Mouse (Mus musculus): ENCODE data around the gene Bahcc1.

Gene Bahcc1

DNA sequence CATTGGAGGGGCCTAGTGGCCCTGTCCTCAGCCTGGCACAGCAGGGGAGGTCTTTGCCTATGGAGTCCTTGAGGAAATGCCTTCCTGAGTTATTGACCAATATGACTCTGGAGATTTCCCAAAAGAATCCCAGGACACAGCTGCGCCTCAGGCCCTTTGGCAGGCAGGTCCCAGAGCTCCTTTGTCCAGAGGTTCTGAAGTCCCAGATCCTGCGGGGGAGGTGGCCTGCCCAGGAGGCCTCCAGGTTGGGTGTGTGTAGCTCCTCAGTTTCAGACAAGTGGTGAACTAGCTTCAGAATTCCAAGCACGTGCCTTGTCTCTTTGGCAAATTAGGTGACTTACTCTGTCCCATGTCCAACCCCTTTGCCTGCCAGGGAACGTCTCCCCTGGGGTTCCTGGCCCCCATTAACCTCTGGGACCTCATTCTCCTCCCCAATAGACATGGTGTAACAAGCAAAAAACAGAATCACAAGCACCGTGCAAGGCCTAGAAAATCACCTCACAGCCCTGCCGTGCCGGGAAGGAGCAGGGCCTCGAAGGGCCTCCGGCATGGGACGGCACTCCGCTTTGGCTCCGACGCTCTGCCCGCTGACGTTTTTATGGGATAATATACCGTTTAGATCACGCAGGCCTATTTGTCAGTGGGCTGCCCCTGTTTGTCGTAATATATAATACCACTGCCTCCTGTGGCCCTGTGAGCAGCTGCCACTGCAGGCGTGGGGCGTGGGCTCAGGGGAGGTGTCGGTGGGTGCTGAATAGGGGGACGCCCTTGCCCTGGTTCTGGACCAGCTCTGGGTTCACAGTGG is 10.2 kb downstream of the Bahcc1 start:
- no peak for DNase-seq

DNA sequence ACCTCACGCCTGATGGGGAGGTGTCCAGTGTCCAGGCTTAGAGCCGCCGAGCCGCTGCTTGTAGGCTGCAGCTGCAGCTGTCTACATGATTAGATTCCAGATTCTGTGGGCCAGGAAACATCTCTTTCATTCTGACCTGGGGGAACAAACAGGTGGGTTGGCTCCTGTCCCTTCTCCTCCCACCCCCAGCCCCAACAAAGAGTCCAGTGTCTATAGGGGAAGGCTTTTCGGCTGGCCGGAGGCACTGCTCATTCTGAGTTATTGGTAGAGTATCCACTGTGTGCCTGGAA is 10.7 kb downstream of the Bahcc1 start:
- no peak for DNase-seq

DNA sequence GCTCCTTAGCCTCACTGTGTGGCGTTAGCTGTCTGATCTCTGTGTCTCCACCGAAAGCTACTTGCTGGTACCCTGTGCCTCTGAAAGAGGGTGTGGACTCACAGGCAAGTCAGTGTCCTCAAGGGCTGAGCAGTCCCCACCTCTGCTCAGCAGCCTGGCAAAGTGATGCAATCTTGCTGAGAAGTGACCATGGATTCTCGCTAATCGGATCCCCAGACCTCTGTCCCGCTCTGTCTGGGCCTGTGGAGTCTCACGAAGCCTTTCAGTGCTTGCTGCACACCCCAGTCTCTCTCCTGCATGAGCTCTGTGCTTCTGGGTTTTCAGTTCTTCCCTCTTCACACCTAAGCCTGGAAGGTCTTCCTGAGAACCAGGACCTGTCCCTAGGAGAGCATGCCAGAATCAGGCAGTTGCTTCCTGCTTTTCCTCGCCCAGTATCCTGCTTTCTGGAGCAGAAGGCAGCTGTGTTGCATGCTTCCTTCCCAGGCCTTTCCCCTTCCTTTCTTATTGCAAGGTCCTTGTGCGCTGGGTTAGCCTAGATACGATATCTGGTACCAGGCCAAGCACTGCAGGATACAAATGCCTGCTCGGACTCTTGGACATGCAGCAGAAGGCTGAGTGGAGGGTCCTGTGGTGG is 15.5 kb downstream of the Bahcc1 start:
- no peak for DNase-seq

DNA sequence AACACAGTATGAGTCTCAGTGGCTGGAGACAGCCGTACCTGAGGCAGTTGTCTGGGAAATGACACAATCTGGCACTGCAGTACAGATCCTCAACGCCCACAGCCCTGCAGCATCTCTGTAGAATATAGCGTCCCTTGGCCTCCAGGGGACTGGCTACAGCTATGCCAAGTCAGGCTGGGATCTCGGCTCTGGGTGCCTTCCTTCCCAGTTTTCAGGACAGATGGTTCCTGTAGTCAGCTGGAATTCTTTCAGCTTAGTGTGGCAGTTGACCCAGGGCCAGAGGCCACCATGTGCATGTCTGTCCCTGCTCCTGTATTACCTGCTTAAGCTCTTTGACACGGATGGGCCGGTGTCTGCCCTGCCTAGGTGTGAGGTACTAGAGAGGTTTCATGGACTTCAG is 16.2 kb downstream of the Bahcc1 start:
- no peak for DNase-seq

DNA sequence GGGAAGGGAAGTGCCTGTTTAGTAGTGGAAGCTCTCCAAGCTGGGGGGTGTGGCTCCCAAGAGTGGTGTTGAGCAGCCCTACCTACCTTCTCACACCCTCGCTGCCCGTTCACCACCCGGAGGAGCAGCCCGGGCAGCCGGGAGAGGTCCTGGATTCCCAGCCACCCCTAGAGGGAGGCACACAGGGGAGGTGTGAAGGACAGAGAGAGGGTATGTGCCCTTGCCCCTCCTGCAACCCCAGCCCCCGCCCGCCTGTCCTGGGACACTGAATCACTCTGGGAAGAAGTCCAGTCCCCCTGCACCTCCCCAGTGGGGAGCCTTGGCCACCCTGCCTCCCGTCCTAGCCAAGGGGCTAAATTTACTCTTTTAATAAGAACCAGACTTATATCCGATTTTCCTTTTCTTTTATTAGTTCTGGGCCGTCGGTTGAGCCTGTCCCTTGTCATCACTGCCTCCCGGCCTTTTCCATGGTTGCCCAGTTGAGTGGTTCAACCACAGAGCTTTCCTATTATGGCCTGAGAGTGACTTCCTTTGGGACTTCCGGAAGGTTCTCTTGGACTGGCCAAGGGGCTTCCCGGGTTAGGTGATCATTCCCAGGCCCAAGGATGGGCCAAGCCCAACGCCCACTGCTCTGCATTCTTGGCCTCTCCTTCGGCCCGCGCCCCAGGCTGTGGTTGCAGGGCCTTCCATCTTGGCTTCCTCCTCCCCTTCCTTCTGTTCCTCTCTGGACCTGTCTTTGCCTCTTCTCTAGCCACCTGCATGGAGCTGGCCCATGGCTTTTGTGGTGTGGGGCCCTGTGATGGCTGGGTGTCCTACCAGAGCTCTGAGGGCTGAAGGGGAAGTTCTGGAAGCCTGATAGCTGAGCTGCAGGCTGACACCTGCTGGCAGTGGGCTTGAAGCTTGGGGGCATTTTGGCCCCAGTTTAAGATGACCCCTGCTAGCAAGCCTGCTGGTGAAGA is 18.5 kb downstream of the Bahcc1 start:
- no peak for DNase-seq

DNA sequence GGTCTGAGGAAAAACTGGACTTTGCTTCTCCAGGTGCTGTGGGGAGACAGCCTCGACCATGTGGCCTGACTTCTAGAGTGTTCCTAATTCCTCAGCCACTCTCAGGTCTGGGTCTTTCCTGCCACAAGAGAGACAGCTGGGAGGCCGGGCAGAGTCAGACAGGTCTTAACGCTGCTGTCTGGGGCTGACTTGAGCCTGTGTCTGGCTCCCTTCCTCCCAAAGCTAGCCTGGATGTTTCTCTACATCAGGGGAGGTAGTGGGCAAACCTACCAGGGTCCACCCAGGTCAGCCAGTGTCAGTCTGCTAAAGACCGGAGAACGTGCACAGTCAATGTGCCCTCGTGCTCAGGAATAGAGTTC is 19.2 kb downstream of the Bahcc1 start:
- no peak for DNase-seq

DNA sequence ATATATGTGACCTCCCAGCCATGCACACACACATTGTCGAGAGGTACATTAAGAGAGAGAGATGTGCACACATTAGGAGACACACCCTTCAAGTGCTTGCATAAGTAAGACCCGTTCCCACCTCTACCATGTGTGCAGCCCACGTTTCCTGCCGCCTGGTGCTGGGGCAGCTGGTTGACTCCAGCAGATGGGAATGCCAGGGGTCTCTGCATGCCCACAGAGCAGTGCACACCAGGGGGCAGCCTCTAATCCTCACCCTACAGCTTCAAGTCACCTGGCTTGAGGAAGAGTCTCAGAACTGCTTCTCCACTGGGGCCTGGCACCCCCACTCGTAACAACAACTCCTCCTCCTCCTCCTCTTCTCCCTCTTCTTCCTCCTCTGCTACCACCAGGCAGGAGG is 19.7 kb downstream of the Bahcc1 start:
- DNase-seq = no peak

DNA sequence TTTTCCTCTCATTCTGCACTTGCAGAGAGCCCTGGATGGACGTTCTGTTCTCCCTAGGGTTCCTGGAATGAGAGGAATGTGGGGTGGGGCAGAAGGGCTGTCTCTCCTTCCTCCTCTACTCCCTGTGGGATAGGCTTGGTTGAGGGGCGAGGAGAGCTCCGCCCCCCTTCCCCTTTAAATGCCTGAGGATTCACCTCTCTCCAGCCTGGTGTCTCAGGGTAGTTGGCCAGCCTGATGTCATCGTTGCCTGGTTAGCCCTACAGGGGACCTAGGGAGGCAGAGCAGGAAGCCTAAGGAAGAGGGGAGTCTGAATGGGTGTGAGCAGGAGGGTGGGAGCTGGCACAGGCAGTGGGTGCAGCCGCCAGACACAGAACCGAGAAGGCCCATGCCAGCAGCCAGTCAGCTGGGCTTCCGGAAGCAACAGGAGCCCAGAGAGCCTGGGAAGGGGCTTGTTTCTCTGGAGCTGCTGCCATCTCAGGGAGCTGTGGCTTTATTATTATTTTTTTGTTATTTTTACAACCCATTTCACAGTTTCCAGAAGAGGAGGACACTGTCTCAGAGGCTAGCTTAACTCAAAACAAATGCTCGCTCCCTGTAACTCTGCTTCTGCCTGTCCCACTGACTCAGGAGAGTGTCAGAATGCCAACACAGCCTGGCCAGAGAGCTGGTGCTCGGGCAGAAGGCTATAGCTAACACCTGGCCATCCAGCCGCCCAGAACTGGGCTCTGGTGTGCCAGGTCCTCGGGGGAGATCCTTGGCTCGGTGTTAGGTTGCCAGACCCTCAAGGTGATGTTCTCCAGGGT is 20.3 kb downstream of the Bahcc1 start:
- DNase-seq = peak in 1 of 2 experiments; percentile 15

DNA sequence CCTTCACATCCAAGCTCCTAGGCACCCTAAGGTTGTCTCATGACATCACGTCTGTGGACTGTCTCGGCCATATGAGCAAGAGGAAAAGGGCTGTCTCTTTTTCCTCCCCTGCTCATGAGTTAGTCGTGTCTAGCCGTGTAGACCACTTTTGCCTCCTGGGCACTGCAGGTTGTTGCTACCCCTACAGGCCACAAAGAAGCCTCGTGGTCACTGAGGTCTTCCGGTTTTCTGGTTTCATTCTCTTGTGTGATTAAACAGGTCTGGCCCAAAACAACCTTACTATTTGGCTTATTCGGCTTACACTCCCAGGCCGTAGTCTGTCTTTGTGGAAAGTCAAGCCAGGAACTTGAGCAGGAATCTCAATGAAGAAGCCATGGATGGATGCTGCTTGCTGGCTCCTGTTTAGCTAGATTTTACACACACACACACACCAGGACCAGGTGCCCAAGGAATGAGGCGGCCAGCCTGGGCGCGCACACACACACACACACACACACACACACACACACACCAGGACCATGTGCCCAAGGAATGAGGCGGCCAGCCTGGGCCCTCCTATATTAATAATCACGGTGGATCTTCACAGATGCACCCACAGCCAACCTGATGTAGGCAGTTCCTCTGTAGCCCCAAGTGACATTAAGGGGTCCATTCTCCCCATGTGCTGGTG is 21.0 kb downstream of the Bahcc1 start:
- no peak for DNase-seq

DNA sequence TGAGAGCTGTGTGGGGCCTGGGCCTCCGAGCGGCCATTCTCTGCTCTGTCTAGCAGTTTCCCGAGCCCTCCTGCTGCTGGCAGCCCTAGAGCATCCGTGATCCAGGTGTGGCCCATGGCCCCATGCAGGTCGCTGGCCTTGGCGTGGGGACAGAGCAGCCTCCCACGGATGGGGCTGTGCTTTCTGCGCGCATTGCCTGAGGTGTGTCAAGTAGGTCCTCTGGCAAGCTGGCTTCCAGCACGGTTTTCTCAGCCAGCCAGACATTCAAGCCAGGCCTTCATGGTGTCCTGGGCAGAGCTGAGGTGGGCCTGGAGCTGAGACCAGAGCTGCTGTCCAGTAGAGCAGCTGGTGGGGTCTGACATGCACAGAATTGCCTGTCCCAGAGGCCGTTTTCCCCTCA is 21.7 kb downstream of the Bahcc1 start:
- no peak for DNase-seq

DNA sequence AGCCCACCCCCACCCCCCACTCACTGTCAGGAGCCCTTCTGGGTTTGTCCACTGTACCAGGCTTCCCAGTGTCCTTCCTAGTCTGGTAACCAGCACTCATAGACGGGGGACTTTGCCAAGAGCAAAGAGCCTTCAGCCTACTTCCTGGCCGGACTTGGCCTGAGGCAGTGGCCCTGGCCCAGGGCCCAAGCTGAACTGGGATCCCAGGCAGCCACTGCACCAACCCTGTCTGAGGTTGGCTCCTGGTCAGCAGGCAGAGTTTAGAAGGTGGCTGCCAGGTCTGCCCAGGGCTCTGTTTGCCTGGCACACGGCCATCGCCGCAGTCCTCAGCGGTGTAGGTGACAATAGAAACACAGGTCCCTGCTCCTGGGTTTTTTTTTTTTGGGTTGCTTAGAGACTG is 22.3 kb downstream of the Bahcc1 start:
- DNase-seq = peak; percentile 89 to 90

DNA sequence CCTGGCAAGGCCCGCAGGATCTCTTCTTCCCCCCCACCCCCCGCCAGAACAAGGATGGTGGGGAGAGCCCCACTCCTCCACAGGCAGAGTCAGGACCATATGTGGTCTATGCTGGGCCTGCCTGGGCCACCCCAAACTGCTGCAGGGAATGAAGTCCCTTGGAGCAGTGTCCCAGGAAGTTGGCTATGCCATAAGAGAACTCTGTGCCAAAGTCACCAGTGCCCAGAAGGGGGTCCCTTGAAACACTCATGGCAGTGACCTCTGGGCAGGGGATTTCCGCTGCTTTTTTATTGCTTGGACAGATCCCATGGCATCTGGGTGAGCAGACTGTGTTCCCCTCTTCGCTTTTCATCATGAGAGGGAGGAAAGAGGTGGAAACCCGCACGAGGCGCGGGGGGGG is 22.8 kb downstream of the Bahcc1 start:
- no peak for DNase-seq

DNA sequence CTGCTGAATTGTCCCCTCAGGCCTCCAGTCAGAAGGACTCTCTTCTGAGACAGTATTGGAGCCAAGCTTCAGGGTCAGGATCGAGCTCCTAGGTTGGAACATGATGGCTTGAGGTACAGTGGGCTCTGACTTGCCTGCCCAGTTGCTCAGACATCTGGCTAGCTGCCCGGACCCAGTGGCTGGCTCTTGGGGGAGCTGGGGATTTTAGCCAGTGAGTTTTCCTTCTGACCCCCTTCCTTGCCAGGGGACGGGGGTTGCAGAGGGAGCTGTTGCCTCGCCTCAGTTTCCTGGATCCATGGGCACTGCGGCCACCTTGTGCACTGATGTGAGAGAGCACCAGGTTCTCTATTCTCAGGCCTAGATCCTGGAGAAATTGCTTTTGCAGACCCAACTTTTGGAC is 23.4 kb downstream of the Bahcc1 start:
- no peak for DNase-seq

DNA sequence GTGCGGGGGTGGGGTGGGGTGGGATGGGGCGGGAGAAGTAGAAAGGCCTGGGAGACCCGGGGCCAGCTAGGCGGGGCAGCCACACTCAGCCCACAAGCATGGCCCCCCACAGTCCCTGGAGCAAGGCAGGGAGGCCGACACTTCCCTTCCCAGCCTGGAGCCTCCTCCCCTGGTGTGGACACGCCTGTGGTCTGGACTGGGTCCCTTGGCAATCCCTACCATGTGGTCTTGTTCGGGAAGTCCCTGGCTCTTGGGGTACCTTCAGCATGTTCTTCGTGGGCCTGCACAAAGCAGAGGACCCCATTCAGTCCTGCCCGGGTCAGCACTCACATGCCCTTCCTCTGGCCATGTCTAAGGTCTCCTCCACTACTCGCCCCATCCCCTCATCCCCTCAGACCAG is 23.8 kb downstream of the Bahcc1 start:
- DNase-seq = no peak

DNA sequence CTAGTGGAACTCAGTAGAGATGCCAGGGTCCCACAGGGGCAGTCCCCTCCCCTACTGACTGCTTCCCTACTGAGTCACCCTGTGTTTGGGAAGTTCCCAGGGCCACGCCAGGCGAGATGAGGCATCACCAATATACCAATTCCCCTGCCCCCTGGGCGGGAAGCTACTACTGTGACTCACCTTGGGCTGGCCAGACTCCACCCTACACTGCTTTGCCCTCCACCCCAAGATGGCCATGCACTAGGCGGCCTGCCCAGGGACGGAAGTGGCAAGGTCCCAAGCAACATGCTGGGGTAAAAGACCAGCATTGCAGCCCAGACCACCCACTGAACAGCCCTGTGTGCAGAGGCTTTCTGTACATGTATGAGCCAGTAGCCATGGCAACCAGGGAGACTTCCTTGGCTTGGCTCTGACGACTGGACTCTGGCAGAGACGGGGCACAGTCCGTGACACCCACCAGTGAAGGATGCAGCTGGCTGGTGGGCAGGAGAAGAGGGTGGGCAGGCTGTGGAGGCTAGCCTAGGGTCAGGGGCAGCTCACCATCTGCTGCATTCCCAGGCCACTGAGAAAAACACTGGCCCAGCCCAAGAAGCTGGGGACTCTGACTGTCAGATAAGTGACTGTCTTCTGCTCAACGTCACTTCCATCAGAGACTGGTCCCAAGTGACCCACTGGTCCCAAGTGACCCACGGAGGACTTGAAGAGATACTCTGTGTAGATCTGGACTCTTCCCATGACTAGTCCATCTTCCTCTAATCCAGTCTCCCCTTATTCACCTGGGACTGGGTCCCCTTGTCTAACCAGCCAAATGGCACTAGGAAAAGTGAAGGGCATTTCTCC is 24.5 kb downstream of the Bahcc1 start:
- no peak for DNase-seq

DNA sequence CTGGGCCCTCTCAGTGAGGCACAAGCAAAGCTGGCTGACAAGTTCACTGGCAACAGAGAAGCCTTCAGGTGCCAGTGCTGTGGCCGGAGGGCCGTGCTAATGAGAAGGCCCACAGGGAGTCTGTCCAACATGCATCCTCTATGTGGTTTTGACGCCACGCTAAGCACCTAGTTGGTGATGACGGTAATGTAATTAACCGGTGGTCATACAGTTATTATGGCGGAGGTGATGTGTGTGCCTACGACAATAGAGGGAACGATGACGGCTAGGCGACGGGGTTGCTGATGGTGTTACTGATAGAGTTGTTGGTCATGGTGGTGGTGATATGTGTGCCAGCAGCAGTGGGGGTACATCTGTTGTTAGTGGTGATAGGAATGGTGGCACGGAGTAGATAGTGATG is 25.2 kb downstream of the Bahcc1 start:
- no peak for DNase-seq

DNA sequence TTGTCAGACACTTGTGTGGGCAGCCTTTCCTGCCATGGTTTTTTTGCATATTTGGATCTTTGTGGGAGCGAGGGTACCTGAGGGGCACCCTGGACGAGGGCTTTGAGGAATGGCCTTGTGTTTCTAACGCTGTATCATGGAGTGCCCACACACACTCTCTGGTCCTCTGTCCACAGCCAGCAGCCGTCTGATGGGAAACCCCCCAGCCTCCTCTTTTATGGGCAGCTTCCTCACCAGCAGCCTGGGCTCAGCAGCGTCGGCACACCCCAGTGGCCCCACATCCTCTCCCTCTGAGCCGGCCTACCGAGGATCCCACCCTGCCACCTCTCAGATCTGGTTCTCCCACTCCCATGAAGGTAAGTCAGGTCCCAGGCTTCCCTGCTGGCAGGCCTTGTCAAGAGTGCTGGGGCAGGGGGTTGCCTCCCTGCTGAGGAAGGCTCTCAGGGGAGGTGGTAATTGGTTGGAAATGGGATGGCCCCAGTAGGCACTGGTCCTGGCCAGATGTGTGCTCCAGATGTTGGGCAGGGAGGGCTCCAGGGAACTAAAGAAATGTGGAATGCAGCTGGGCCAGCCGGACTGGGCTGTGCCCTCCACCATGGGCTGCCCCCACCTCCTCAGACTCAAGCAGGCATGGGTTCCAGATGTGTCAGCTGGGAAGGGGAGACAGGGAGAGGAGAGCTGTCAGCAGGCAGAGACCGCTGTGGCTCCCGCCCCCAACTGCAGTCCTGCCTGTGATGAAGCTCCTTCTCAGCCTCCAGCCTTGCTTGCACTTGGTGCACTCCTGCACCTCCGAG is 26.3 kb downstream of the Bahcc1 start:
- no peak for DNase-seq

DNA sequence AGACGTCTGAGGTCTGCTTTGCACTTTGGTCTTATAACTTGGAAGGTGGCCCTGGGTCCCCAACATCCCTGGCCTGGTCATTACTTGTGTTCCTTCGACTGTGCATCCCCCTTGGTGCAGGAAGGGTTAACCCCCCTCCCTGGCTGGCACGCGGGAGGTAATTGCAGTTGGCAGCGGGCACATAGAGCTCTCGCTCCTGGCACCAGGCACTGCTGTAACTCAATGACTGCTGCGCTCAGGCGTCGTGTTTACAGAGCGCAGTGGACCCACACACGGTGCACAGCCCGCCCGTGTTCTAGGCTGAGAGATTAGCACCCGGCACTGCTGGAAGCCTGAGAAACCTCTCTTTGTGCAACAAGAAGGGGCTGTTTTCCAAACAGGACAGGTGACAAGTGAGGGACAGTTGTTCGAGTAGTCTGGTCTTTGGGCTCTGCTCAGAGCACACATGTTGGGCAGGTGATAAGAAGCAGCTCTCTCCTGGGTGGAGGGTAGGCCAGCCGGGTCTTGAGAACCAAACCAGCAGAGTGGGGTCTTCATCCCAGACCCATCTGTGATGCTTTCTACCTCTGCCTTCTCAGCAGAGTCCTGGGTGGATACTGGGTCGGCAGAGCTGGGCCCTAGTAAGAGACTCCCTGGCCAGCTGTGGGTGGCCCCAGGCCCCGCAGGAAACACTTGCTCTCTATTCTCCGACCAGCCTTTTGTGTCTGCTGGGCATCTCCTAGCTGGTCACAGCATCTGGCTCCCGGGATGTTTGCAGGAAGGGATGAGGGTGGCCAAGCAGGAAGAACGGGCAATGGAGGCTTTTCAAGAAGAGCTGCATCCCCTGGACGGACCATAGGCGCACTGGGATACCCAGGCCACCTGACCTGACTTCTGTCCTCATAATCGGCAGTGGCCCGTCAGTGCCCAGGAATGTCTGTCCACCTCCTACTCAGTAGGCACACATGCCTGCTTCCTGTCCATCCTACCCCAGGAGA is 27.3 kb downstream of the Bahcc1 start:
- peak in 1 of 2 experiments; percentile 36 for DNase-seq

DNA sequence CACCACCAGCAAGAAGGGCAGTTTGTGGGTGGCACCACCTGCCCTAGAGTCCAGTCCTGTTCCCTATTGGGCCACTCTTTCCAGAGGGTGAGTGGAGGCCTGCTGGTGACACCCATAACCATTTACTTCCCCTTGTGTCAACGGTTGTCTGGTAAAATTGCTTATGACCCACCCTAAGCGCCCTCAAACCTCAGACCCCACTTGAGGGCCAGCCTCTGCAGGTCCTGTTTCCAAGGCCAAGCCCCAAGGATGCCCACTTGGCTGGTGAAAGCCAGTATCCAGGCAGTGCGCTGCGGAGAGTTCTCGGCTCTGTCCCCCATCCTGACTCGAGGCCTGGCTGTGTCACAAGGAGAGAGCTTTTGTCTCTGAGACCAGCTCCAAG is 28.0 kb downstream of the Bahcc1 start:
- no peak for DNase-seq

All from cerebellum, postnatal 36 days (tissue).